Mouse (Mus musculus) large intestine, adult 2 months (tissue): ENCODE results near the gene Klc4. TPM values are rescaled to one million over a fixed set of nuclear protein-coding genes. Genes with fewer than 3 reads are reported as not detected.

Source experiments
- DNase-seq: peaks from one replicate; pipeline ENCODE4 v3.0.0-alpha.2; 2012; ENCODE audit warnings: low read depth, low spot score
- WGBS: fragments of 180-500 bp; shearing (Covaris S2); methylation state at CpG from one replicate; pipeline ENCODE4 v1.1.7; 2018; 5-methylcytosine and 5-hydroxymethylcytosine counted together
- polyA plus RNA-seq: library from polyadenylated mRNA; depleted of rRNA; stranded (reverse); fragments of >200 nt; gene quantifications from 2 replicates; pipeline ENCODE4 v1.2.3, GENCODE M21; 2012; rRNA removed

Gene Klc4
- polyA plus RNA-seq, 1 experiment, result 80.8 TPM

DNA sequence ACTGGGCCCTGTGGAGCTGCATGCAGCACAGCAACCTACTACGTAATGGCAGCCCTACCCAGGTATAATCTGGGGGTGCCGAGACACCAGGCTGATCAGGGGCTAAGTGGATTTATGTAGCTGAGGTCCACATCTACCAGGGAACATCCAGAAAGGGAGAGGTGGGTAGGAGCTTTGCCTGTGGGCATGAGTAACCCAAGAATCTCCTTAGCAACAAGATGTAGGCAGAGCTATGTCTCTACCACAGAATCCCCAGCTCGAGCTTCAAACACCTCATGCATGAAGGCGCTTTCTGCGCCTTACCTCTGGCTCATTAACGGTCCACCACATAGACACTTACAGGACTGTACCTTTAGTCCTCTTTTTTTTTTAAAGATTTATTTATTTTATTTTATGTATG is 50.5 kb downstream of the Klc4 start:
- DNase-seq, result no peak
- 89% methylated on average over 6 of the region's 6 CpGs for WGBS

DNA sequence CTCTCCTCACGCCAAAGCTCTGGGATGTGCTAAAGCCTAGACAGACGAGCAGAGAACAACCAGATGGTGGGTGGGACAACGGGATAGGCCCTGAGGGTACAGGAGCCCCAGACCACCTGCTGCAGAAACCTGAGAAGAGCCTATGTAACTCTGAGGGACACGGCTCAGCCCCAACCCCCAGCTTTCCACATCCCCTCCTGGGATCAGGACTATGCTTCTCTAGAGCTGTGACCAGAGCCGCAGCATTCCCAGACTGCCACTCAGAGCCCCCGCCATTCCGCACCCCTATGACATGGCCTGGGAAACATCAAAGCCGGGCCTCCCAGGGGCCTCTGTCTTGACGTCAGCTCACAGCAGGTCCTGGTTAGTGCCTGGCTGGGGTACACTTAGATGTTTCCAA is 51.2 kb downstream of the Klc4 start:
- WGBS, result 78% methylated on average over 9 of the region's 9 CpGs
- DNase-seq, result no peak

GRCm38 (mm10) chr17:46593124-46593523 is 52.7 kb downstream of the Klc4 start:
- DNase-seq, result no peak
- 45% methylated on average over 4 of the region's 4 CpGs for WGBS

- DNase-seq, result no peak
- 75% methylated on average over 19 of the region's 19 CpGs for WGBS
Observed at GRCm38 (mm10) chr17:46591406-46591805, 54.4 kb downstream of the Klc4 start.

- no peak for DNase-seq
- WGBS, result 41% methylated on average over 7 of the region's 7 CpGs
Observed at GRCm38 (mm10) chr17:46590439-46590838, 55.4 kb downstream of the Klc4 start.

GRCm38 (mm10) chr17:46589635-46590314 is 56.0 kb downstream of the Klc4 start:
- DNase-seq, result no peak
- WGBS, result 84% methylated on average over 16 of the region's 16 CpGs

DNA sequence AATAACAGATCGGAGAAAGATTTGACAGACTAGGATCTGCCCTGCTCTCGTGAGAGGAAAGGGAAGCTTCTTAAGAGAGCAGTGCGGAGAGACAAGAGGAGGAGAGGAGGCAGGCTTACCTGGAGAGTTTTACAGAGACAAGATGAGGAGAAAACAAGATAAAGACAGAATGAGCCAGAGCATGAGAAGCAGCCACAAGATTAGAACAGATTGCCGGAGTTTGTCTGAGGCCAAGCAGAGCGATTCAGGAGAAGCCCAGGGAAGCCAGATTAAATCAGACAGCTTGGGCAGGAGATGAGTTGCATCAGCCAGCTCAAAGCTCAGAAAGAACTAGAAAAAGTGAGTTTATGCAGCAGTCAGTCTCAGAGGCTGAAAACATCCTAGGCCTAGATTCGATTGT is 56.9 kb downstream of the Klc4 start:
- no peak for DNase-seq
- 96% methylated on average over 6 of the region's 6 CpGs for WGBS

DNA sequence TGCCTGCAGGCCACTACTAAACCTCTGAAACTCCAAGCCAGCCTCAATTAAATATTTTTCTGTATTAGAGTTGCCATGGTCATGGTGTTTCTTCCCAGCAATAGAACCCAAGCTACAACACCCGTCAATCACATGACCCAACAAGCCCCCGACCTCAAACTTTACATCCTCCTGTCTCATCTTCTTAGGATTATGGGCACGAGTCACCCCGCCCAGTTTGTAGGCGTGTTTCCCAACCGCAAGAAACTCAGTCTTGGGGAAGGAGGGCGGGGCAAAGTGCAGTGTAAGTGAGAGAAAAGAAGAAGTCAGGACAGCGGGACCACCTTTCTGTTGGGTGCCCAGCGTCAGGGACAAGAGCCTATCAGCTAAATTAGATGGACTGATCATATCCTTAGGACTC is 57.6 kb downstream of the Klc4 start:
- DNase-seq, result no peak
- 50% methylated on average over 9 of the region's 9 CpGs for WGBS

DNA sequence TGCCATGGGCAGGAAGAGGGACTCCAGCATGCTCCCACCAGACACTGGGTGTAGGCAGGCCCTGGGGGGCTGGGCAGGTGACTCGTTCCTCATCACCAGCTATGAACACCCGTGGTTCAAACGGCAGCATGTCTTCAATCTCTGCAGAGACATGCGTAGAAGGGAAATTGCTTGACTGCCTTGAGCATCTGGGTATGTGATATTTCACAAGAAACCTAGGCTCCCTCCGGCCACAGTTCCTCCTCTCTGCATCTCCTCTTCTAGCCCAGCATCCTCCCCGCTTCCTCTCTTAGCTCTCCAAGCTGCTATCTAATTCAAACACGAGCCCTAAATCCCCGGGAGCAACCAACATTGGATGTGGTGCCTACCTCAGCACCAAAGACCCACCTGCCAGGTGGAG is 59.5 kb downstream of the Klc4 start:
- no peak for DNase-seq
- whole genome bisulfite sequencing, result 87% methylated on average over 8 of the region's 8 CpGs

Other genes starting within 250 kb of the Klc4 start
- gene Crip3, start 217.1 kb downstream of the Klc4 start, polyA plus RNA-seq, result 0.60 and 0.83 TPM in 2 replicates
- gene Slc22a7, start 207.6 kb downstream of the Klc4 start, polyA plus RNA-seq, result not detected in 2 replicates
- gene Ttbk1, start 158.3 kb downstream of the Klc4 start, polyA plus RNA-seq, result 0.11 and 0.15 TPM in 2 replicates
- 7.1 and 8.1 TPM in 2 replicates for gene Dnph1, start 149.3 kb downstream of the Klc4 start, polyA plus RNA-seq
- 4.1 and 6.1 TPM in 2 replicates for gene Cul9, start 99.6 kb downstream of the Klc4 start, polyA plus RNA-seq
- 120 and 129 TPM in 2 replicates for gene Srf, start 89.8 kb downstream of the Klc4 start, polyA plus RNA-seq
- gene Ptk7, start 16.5 kb downstream of the Klc4 start, polyA plus RNA-seq, result 6.6 and 7.1 TPM in 2 replicates
- 73.1 and 99.3 TPM in 2 replicates for gene Mrpl2, start 207 bp upstream of the Klc4 start, polyA plus RNA-seq
- gene Cul7, start 4.3 kb upstream of the Klc4 start, polyA plus RNA-seq, result 7.7 and 8.5 TPM in 2 replicates
- 42.4 and 47.6 TPM in 2 replicates for gene Rrp36, start 28.3 kb upstream of the Klc4 start, polyA plus RNA-seq
- 83.7 and 90.1 TPM in 2 replicates for gene Mea1, start 32.8 kb upstream of the Klc4 start, polyA plus RNA-seq
- 79.1 and 90.0 TPM in 2 replicates for gene Klhdc3, start 34.9 kb upstream of the Klc4 start, polyA plus RNA-seq
- gene Ppp2r5d, start 59.1 kb upstream of the Klc4 start, polyA plus RNA-seq, result 86.8 and 108 TPM in 2 replicates
- 46.8 and 49.9 TPM in 2 replicates for gene Pex6, start 65.4 kb upstream of the Klc4 start, polyA plus RNA-seq
- gene Gnmt, start 83.1 kb upstream of the Klc4 start, polyA plus RNA-seq, result 0.94 and 1.5 TPM in 2 replicates
- gene Cnpy3, start 106.2 kb upstream of the Klc4 start, polyA plus RNA-seq, result 34.9 and 38.8 TPM in 2 replicates
- not detected in 2 replicates for gene Ptcra, start 117.7 kb upstream of the Klc4 start, polyA plus RNA-seq
- 67.3 and 82.3 TPM in 2 replicates for gene 2310039H08Rik, start 126.6 kb upstream of the Klc4 start, polyA plus RNA-seq
- gene Rpl7l1, start 136.7 kb upstream of the Klc4 start, polyA plus RNA-seq, result 27.2 and 28.5 TPM in 2 replicates
- gene Bicral, start 212.5 kb upstream of the Klc4 start, polyA plus RNA-seq, result 5.4 and 11.4 TPM in 2 replicates
- gene Tbcc, start 244.7 kb upstream of the Klc4 start, polyA plus RNA-seq, result 16.0 and 18.2 TPM in 2 replicates